Mouse (Mus musculus): ENCODE measurements at regions not wholly inside any gene's neighbourhood (a gene's known extent, or its start where the extent isn't known, plus 50 kb on each side); places are given as distances from the start of the nearest gene placed in this dataset.
A peak's percentile ranks its signal among the peaks of the same experiment; 100 is the strongest.

DNA sequence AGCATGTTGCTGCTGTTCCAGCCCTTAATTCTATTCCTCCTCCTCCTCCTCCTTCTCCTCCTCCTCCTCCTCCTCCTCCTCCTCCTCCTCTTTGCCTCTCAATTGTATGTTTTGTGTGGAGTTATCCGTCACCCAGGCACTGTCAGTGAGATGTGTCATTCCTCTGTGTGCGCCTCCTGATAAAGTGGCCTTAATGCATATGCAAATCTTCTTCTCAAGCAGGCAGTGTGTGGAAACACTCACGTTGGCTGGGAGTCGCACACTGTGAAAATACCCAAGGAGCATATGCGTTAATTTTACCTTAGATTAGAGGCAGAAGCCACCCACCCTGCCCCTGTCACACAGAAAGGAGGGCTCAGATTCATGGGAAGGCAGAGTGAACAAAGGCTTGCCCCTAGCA, 401.0 kb downstream of the Tshz3 start:
- no peak overlapping the region for H3K4me3 ChIP-seq (replicated peaks; ENCODE audit: insufficient read depth, low read depth, low read length)
- no peaks in the 10 kb centered on the region for H3K4me1 ChIP-seq (ENCODE audit: control insufficient read depth, insufficient read depth, low read length)
- H3K27me3 ChIP-seq (ENCODE audit: control insufficient read depth, insufficient read depth, low read length) = no peaks in the 10 kb centered on the region
- TF ChIP-seq POLR2A (IDR thresholded peaks at IDR 0.05; ENCODE audit: borderline replicate concordance, insufficient read depth, low read length) = no peak
- TF ChIP-seq CTCF (IDR thresholded peaks at IDR 0.05; ENCODE audit: borderline replicate concordance, insufficient read depth, low read depth, low read length) = no peak
- H3K27ac ChIP-seq (ENCODE audit: insufficient read depth, low read length) = no peak overlapping the region
- no peak for DNase-seq
- WGBS = 48% methylated on average over 5 of the region's 5 CpGs

DNA sequence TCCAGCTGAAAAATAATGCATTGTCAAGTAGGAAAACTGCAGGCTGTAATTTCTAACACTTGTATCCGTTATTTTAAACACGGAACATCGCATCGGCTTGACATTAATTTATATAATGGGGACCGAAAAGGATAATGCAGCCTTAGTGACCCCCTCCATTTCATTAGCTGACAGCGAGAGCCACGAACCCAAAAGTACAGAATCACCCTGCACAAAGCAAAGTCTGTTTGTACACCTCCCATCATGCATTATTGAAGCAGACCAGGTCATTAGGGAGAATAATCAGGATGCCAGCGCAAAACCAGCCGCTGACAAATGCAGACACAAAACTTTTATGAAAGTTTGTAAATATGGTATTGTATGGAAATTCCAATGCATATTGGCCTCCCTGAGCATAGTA, 406.8 kb downstream of the Tshz3 start:
- Histone ChIP-seq H3K4me1 (ENCODE audit: control insufficient read depth, insufficient read depth, low read length) (no peaks in the 10 kb centered on the region), H3K4me3 (replicated peaks; ENCODE audit: insufficient read depth, low read depth, low read length) (no peak overlapping the region), H3K27me3 (ENCODE audit: control insufficient read depth, insufficient read depth, low read length) (no peaks in the 10 kb centered on the region), H3K27ac (ENCODE audit: insufficient read depth, low read length) (no peak overlapping the region)
- WGBS = 89% methylated on average over 9 of the region's 9 CpGs
- no peak for DNase-seq
- TF ChIP-seq POLR2A (IDR thresholded peaks at IDR 0.05; ENCODE audit: borderline replicate concordance, insufficient read depth, low read length) = no peak
- TF ChIP-seq CTCF (IDR thresholded peaks at IDR 0.05; ENCODE audit: borderline replicate concordance, insufficient read depth, low read depth, low read length) = no peak

DNA sequence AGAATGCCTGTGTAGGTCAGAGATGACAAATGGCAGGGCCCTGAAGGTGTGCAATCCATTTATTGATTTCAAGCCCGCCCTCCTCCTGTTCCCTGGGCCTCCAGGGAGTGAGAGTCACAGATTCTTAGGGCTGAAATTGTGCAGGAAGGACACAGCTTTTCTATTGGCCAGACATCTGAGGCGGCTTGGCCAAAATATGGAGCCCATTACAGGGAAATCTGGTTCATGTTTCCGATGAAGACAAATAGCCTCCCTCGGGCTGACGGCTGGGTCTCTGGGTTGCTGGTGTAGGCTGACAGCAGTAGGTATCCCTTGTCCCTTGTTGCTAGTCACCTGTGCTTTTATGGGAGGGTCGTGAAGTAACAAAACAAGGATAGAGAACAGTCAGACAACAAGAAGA, 413.2 kb downstream of the Tshz3 start:
- TF ChIP-seq CTCF (IDR thresholded peaks at IDR 0.05; ENCODE audit: borderline replicate concordance, insufficient read depth, low read depth, low read length) (no peak), POLR2A (IDR thresholded peaks at IDR 0.05; ENCODE audit: borderline replicate concordance, insufficient read depth, low read length) (no peak)
- Histone ChIP-seq H3K4me1 (ENCODE audit: control insufficient read depth, insufficient read depth, low read length) (no peaks in the 10 kb centered on the region; the same call in 1 of the 2 replicates), H3K4me3 (replicated peaks; ENCODE audit: insufficient read depth, low read depth, low read length) (no peak overlapping the region), H3K27ac (ENCODE audit: insufficient read depth, low read length) (no peak overlapping the region), H3K27me3 (ENCODE audit: control insufficient read depth, insufficient read depth, low read length) (no peaks in the 10 kb centered on the region)
- no peak for DNase-seq
- 82% methylated on average over 6 of the region's 6 CpGs for WGBS

DNA sequence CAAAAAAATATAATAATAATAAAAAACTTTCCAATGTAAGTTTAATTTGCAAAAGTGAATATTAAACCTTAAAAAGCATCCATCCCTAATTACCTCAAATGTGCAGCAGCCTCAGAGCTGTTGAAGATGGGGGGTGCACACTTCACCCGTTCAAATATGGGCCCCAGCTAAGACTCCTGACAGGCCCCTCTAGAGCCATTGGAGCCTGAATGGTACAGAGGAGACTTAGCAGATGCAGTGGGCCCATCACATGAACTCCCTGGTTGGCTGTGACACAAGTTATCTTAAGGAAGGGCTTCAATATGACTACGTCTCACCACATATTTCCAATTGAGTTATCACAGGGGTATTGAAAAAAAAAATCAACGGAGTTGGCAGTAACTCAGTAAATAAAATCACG, 422.9 kb downstream of the Tshz3 start:
- Histone ChIP-seq H3K4me1 (ENCODE audit: control insufficient read depth, insufficient read depth, low read length) (no peaks in the 10 kb centered on the region; the same call in 1 of the 2 replicates), H3K27ac (ENCODE audit: insufficient read depth, low read length) (no peak overlapping the region), H3K27me3 (ENCODE audit: control insufficient read depth, insufficient read depth, low read length) (no peaks in the 10 kb centered on the region), H3K4me3 (replicated peaks; ENCODE audit: insufficient read depth, low read depth, low read length) (no peak overlapping the region)
- WGBS = 84% methylated on average over 4 of the region's 4 CpGs
- TF ChIP-seq POLR2A (IDR thresholded peaks at IDR 0.05; ENCODE audit: borderline replicate concordance, insufficient read depth, low read length) (no peak), CTCF (IDR thresholded peaks at IDR 0.05; ENCODE audit: borderline replicate concordance, insufficient read depth, low read depth, low read length) (no peak)
- DNase-seq = no peak

DNA sequence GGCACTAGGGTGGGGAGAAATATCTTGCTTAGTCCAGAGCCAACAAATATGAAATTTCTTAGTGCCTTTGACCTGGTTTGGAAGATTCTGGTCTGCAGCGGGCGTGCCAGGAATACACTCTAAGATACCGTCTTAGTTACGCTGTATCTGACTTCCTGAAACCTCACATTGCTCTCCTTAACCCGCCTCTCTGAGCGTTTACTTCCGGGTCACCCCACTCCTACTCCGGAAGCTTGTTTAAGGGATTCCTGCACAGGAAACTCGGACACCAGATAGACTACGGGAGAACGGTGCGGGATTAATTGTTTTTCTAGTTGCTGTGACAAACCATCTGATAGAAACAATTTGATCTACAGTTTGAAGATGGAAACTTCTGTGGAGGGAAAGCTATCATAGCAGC, 442.3 kb downstream of the Tshz3 start:
- Histone ChIP-seq H3K27ac (ENCODE audit: insufficient read depth, low read length) (no peak overlapping the region), H3K4me3 (replicated peaks; ENCODE audit: insufficient read depth, low read depth, low read length) (no peak overlapping the region), H3K27me3 (ENCODE audit: control insufficient read depth, insufficient read depth, low read length) (no peaks in the 10 kb centered on the region), H3K4me1 (ENCODE audit: control insufficient read depth, insufficient read depth, low read length) (no peaks in the 10 kb centered on the region)
- TF ChIP-seq CTCF (IDR thresholded peaks at IDR 0.05; ENCODE audit: borderline replicate concordance, insufficient read depth, low read depth, low read length) (no peak), POLR2A (IDR thresholded peaks at IDR 0.05; ENCODE audit: borderline replicate concordance, insufficient read depth, low read length) (no peak)
- WGBS = 95% methylated on average over 12 of the region's 12 CpGs
- no peak for DNase-seq

DNA sequence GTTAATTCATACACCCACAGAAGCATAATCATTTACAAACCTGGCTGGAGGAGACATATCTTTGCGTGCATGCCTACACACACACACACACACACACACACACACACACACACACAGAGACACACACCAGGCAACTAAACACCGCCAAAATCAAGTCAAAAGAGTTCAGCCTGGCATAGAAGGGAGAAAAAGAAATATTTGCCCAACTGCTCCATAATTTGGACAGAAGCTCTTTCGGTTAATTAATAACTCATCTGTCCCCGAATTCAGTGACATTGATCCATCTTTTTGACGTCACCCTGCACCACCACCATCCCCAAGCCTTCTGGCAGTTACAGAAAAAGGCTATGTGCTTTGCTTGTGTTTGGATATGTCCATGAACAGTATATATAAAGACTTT, 444.9 kb downstream of the Tshz3 start:
- H3K4me3 ChIP-seq (replicated peaks; ENCODE audit: insufficient read depth, low read depth, low read length) = no peak overlapping the region
- TF ChIP-seq CTCF (IDR thresholded peaks at IDR 0.05; ENCODE audit: borderline replicate concordance, insufficient read depth, low read depth, low read length) (no peak), POLR2A (IDR thresholded peaks at IDR 0.05; ENCODE audit: borderline replicate concordance, insufficient read depth, low read length) (no peak)
- DNase-seq = no peak
- H3K27ac ChIP-seq (ENCODE audit: insufficient read depth, low read length) = no peak overlapping the region
- 60% methylated on average over 5 of the region's 5 CpGs for WGBS
- no peaks in the 10 kb centered on the region for H3K4me1 ChIP-seq (ENCODE audit: control insufficient read depth, insufficient read depth, low read length)
- no peaks in the 10 kb centered on the region for H3K27me3 ChIP-seq (ENCODE audit: control insufficient read depth, insufficient read depth, low read length)

DNA sequence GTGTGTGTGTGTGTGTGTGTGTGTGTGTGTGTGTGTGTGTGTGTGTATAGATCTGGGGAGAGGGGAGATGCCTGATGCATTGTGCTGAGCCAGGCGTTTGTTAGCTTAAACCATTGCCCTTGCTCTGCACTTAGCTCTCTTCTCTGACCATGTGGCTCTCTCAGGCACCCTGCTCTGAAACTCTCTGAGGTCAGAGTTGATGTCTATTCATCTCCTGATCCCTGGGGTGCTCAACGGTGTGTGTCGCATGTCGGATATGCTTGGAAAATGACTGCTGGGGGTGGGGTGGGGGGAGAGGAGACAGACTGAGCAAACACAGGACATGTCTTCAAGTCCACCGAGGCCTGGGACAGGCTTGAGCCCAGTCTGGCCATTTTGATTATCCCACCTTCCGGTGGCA, 446.4 kb downstream of the Tshz3 start:
- H3K27ac ChIP-seq (ENCODE audit: insufficient read depth, low read length) = no peak overlapping the region
- no peak for TF ChIP-seq POLR2A (IDR thresholded peaks at IDR 0.05; ENCODE audit: borderline replicate concordance, insufficient read depth, low read length)
- TF ChIP-seq CTCF (IDR thresholded peaks at IDR 0.05; ENCODE audit: borderline replicate concordance, insufficient read depth, low read depth, low read length) = no peak
- H3K4me3 ChIP-seq (replicated peaks; ENCODE audit: insufficient read depth, low read depth, low read length) = no peak overlapping the region
- WGBS = 43% methylated on average over 6 of the region's 6 CpGs
- no peaks in the 10 kb centered on the region for H3K27me3 ChIP-seq (ENCODE audit: control insufficient read depth, insufficient read depth, low read length)
- DNase-seq = no peak
- H3K4me1 ChIP-seq (ENCODE audit: control insufficient read depth, insufficient read depth, low read length) = no peaks in the 10 kb centered on the region

DNA sequence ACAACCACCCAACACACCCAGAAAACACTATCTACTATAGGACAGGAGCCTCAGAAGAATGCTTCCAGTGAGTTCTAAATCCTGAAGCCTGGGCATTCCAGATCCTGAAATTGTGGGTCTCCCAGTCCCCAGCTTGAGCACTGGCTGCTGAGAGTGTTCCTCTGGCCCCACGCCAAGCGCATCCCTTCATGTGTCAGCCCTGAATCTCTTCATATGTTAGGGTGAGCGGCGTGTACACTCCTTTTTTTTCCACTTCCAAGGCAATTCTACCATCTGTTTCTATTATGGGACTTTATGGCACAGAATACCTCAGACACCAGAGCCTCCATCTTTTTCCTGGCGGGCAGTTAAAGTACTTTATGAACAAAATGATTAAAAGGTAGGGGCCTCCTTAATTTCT, 451.8 kb downstream of the Tshz3 start:
- H3K27ac ChIP-seq (ENCODE audit: insufficient read depth, low read length) = no peak overlapping the region
- H3K4me1 ChIP-seq (ENCODE audit: control insufficient read depth, insufficient read depth, low read length) = no peaks in the 10 kb centered on the region
- H3K27me3 ChIP-seq (ENCODE audit: control insufficient read depth, insufficient read depth, low read length) = no peaks in the 10 kb centered on the region; the same call in 1 of the 2 replicates
- 14% methylated on average over 5 of the region's 5 CpGs for whole genome bisulfite sequencing
- TF ChIP-seq POLR2A (IDR thresholded peaks at IDR 0.05; ENCODE audit: borderline replicate concordance, insufficient read depth, low read length) (no peak), CTCF (IDR thresholded peaks at IDR 0.05; ENCODE audit: borderline replicate concordance, insufficient read depth, low read depth, low read length) (no peak)
- no peak overlapping the region for H3K4me3 ChIP-seq (replicated peaks; ENCODE audit: insufficient read depth, low read depth, low read length)
- DNase-seq = peak in 1 of 2 experiments; percentile 10

Measured in cerebellum, adult 2 months (tissue).